20 mouse cellular contexts compared by ENCODE assay signal in the genomic region with DNA sequence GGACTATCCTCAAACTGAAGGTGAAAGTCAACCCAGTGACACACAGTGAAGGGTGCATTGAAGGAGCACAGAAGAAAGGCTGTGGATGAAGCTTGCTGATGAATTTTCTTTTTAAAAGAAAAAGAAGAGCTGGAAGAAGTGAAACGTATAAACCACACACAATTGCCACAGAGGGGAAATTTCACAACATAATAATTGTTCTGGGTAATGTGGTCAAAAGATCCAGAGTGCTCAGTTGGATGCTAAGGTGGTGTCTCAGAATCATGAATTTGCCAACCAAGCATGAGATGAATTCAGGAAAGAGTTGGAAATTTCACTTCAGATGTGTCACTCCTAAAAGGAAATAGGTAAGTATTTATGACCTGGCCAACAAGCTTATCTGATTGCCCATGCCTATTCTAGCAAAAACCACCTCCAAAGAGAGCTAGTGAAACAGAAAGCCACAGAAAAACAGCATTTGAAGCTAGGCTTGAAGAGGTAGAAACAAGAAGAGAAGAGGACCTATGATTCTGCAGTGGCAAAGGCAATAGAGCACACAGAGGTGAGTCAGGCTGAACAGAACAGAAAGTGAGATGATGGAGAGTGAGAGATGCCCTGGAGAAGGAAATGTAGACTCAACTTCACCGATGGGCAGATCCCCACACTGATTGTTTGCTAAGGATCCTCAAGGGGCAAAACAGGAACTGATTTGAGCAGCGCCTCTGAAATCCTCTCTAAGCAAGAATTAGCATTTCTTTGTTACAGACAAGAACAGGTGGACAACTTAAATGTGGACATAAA.
DNase-seq lines count a peak whose midpoint lies in the region; ATAC-seq and TF ChIP-seq lines count a peak whose summit lies in the region.
"Had no signal": no experiment of that assay in that cellular context is flagged by ENCODE, and none has a peak within 500 bp of the region (broad histone marks: within the 10 kb centered on the region; RNA-seq: fewer than 3 reads in every experiment).

No protein-coding gene starts in this region.

- DNase-seq in 416B (ENCODE audit: low read depth) (peak; percentile 75), A20 (ENCODE audit: low read depth, low spot score) (peak; percentile 7)
- no peak for DNase-seq in gastrocnemius, postnatal 4 days (ENCODE audit: low spot score in 2 of 2)
- no peak for DNase-seq in kidney, postnatal 36 days
- no peak for DNase-seq in embryonic facial prominence, embryonic 10.5 days (ENCODE audit: low spot score)
- no peak for DNase-seq in forebrain, postnatal 0 days
- DNase-seq: adrenal gland, adult 8-10 months; adrenal gland, postnatal 14 days; adrenal gland, postnatal 36 days; cerebellum, adult 11-12 months; cerebellum, adult 2 months; cerebellum, adult 9-10 months; cerebellum, postnatal 10 days; cerebellum, postnatal 25 days; embryo, embryonic 11 days had no signal

- H3K27ac ChIP-seq in embryonic facial prominence, embryonic 10.5 days (replicated peaks): no peak overlapping the region
- no peak overlapping the region for H3K27ac ChIP-seq in forebrain, postnatal 0 days (ENCODE audit: low read depth, low read length)
- H3K27ac ChIP-seq: embryonic facial prominence, embryonic 12.5 days; forebrain, embryonic 13.5 days; forebrain, embryonic 15.5 days had no signal

- WGBS in embryonic facial prominence, embryonic 10.5 days: 79% methylated on average over 3 of the region's 3 CpGs
- WGBS in forebrain, postnatal 0 days: 85% methylated on average over 3 of the region's 3 CpGs

- TF ChIP-seq CTCF in forebrain, postnatal 0 days (IDR thresholded peaks at IDR 0.05; ENCODE audit: low read depth): no peak

- peak; percentile 86 for ATAC-seq in granulocyte monocyte progenitor cell, adult 5-6 weeks (replicated peaks; ENCODE audit: poor library complexity, severe bottlenecking)
- peak; percentile 56 for ATAC-seq in megakaryocyte, adult 5-6 weeks (ENCODE audit: poor library complexity, severe bottlenecking)
- ATAC-seq in forebrain, postnatal 0 days: no peak
- ATAC-seq: forebrain, embryonic 13.5 days; forebrain, embryonic 15.5 days had no signal

- H3K27me3 ChIP-seq in embryonic facial prominence, embryonic 10.5 days (replicated peaks; ENCODE audit: low read depth, poor library complexity, severe bottlenecking): no peaks in the 10 kb centered on the region
- no peaks in the 10 kb centered on the region for H3K27me3 ChIP-seq in forebrain, postnatal 0 days (ENCODE audit: insufficient read depth, low read length)
- H3K27me3 ChIP-seq: embryonic facial prominence, embryonic 12.5 days; forebrain, embryonic 13.5 days; forebrain, embryonic 15.5 days had no signal

- no peak overlapping the region for H3K9ac ChIP-seq in forebrain, postnatal 0 days
- H3K9ac ChIP-seq: embryonic facial prominence, embryonic 12.5 days; forebrain, embryonic 13.5 days; forebrain, embryonic 15.5 days had no signal

- no peaks in the 10 kb centered on the region for H3K4me1 ChIP-seq in embryonic facial prominence, embryonic 10.5 days
- H3K4me1 ChIP-seq in forebrain, postnatal 0 days (ENCODE audit: insufficient read depth): no peaks in the 10 kb centered on the region
- H3K4me1 ChIP-seq: embryonic facial prominence, embryonic 12.5 days; forebrain, embryonic 13.5 days; forebrain, embryonic 15.5 days had no signal

- no peaks in the 10 kb centered on the region for H3K9me3 ChIP-seq in embryonic facial prominence, embryonic 10.5 days
- H3K9me3 ChIP-seq in forebrain, postnatal 0 days (ENCODE audit: low read length): no peaks in the 10 kb centered on the region
- H3K9me3 ChIP-seq: embryonic facial prominence, embryonic 12.5 days; forebrain, embryonic 13.5 days; forebrain, embryonic 15.5 days had no signal

- no peaks in the 10 kb centered on the region for H3K36me3 ChIP-seq in embryonic facial prominence, embryonic 10.5 days (replicated peaks)
- H3K36me3 ChIP-seq in forebrain, postnatal 0 days (ENCODE audit: insufficient read depth): no peaks in the 10 kb centered on the region
- H3K36me3 ChIP-seq: embryonic facial prominence, embryonic 12.5 days; forebrain, embryonic 15.5 days had no signal

- H3K4me2 ChIP-seq in forebrain, postnatal 0 days (ENCODE audit: low read depth): no peak overlapping the region
- H3K4me2 ChIP-seq: embryonic facial prominence, embryonic 12.5 days; forebrain, embryonic 13.5 days; forebrain, embryonic 15.5 days had no signal

- H3K4me3 ChIP-seq in embryonic facial prominence, embryonic 10.5 days: no peak overlapping the region
- H3K4me3 ChIP-seq in forebrain, postnatal 0 days (ENCODE audit: low read depth, low read length): no peak overlapping the region
- H3K4me3 ChIP-seq: embryonic facial prominence, embryonic 12.5 days; forebrain, embryonic 13.5 days; forebrain, embryonic 15.5 days had no signal

Comparison
In these comparisons a context has a peak if more than half of its experiments do, and no peak if none do; other contexts are left out.
1. DNase-seq: peak in 416B (single experiment) and A20 (single experiment); none in gastrocnemius, postnatal 4 days (0 of 2), kidney, postnatal 36 days (0 of 2), embryonic facial prominence, embryonic 10.5 days (single experiment) and forebrain, postnatal 0 days (single experiment).